Mouse (Mus musculus): ENCODE results near the gene Gm2a. TPM values are rescaled to one million over a fixed set of nuclear protein-coding genes. Genes with fewer than 3 reads are reported as not detected.
A peak's percentile ranks its signal among the peaks of the same experiment; 100 is the strongest.

Gm2a gene
- polyA plus RNA-seq, 2 experiments: 12.2 to 34.6 TPM

- Histone ChIP-seq H3K27me3 (ENCODE audit: control insufficient read depth, insufficient read depth, low read length) (no peaks in the 10 kb centered on the region), H3K27ac (replicated peaks; ENCODE audit: low read depth, low read length) (peak overlapping the region; percentile 58), H3K4me2 (replicated peaks; ENCODE audit: low read depth, low read length, severe bottlenecking) (peak overlapping the region; percentile 58), H3K9ac (ENCODE audit: low read depth, low read length, severe bottlenecking) (peak overlapping the region; percentile 29; the same call in 1 of the 2 replicates), H3K9me3 (ENCODE audit: control insufficient read depth, low read length) (no peaks in the 10 kb centered on the region), H3K36me3 (ENCODE audit: control insufficient read depth, insufficient read depth, low read length) (no peaks in the 10 kb centered on the region), H3K4me3 (replicated peaks; ENCODE audit: low read length) (peak overlapping the region; percentile 53), H3K4me1 (ENCODE audit: control insufficient read depth, insufficient read depth, low read length) (no peaks in the 10 kb centered on the region)
- peak; percentile 30 for DNase-seq (ENCODE audit: low spot score)
- no peak for ATAC-seq (ENCODE audit: low FRiP score, low read depth)
- no peak for TF ChIP-seq POLR2A (IDR thresholded peaks at IDR 0.05; ENCODE audit: borderline replicate concordance, extremely low read depth, insufficient read depth, insufficient read length)
- 32% methylated on average over 11 of the region's 11 CpGs for WGBS
Measured at GRCm38 (mm10) chr11:55096731-55097462, 1.0 kb upstream of the Gm2a start.

GRCm38 (mm10) chr11:55098189-55098915 lies 437 bp downstream of the Gm2a start:
- DNase-seq (ENCODE audit: low spot score) (no peak), ATAC-seq (ENCODE audit: low FRiP score, low read depth) (no peak)
- Histone ChIP-seq H3K9me3 (ENCODE audit: control insufficient read depth, low read length) (no peaks in the 10 kb centered on the region), H3K4me3 (replicated peaks; ENCODE audit: low read length) (peak overlapping the region; percentile 53), H3K4me1 (ENCODE audit: control insufficient read depth, insufficient read depth, low read length) (no peaks in the 10 kb centered on the region), H3K36me3 (ENCODE audit: control insufficient read depth, insufficient read depth, low read length) (no peaks in the 10 kb centered on the region), H3K4me2 (replicated peaks; ENCODE audit: low read depth, low read length, severe bottlenecking) (peak overlapping the region; percentile 58), H3K9ac (ENCODE audit: low read depth, low read length, severe bottlenecking) (peak overlapping the region; percentile 62), H3K27ac (replicated peaks; ENCODE audit: low read depth, low read length) (no peak overlapping the region), H3K27me3 (ENCODE audit: control insufficient read depth, insufficient read depth, low read length) (no peaks in the 10 kb centered on the region)
- WGBS: 15% methylated on average over 24 of the region's 24 CpGs
- TF ChIP-seq POLR2A (IDR thresholded peaks at IDR 0.05; ENCODE audit: borderline replicate concordance, extremely low read depth, insufficient read depth, insufficient read length): no peak

GRCm38 (mm10) chr11:55099019-55099771 lies 1.3 kb downstream of the Gm2a start:
- Histone ChIP-seq H3K4me1 (ENCODE audit: control insufficient read depth, insufficient read depth, low read length) (no peaks in the 10 kb centered on the region), H3K9ac (ENCODE audit: low read depth, low read length, severe bottlenecking) (no peak overlapping the region), H3K27me3 (ENCODE audit: control insufficient read depth, insufficient read depth, low read length) (no peaks in the 10 kb centered on the region), H3K9me3 (ENCODE audit: control insufficient read depth, low read length) (no peaks in the 10 kb centered on the region), H3K27ac (replicated peaks; ENCODE audit: low read depth, low read length) (no peak overlapping the region), H3K4me3 (replicated peaks; ENCODE audit: low read length) (no peak overlapping the region), H3K36me3 (ENCODE audit: control insufficient read depth, insufficient read depth, low read length) (no peaks in the 10 kb centered on the region), H3K4me2 (replicated peaks; ENCODE audit: low read depth, low read length, severe bottlenecking) (no peak overlapping the region)
- no peak for TF ChIP-seq POLR2A (IDR thresholded peaks at IDR 0.05; ENCODE audit: borderline replicate concordance, extremely low read depth, insufficient read depth, insufficient read length)
- WGBS: 96% methylated on average over 8 of the region's 8 CpGs
- no peak for DNase-seq (ENCODE audit: low spot score)
- ATAC-seq (ENCODE audit: low FRiP score, low read depth): no peak

GRCm38 (mm10) chr11:55099868-55100267 lies 2.0 kb downstream of the Gm2a start:
- H3K4me2 ChIP-seq (replicated peaks; ENCODE audit: low read depth, low read length, severe bottlenecking): no peak overlapping the region
- H3K27ac ChIP-seq (replicated peaks; ENCODE audit: low read depth, low read length): no peak overlapping the region
- WGBS: 54% methylated on average over 4 of the region's 4 CpGs

GRCm38 (mm10) chr11:55102015-55102414 lies 4.1 kb downstream of the Gm2a start:
- Histone ChIP-seq H3K27ac (replicated peaks; ENCODE audit: low read depth, low read length) (no peak overlapping the region), H3K9ac (ENCODE audit: low read depth, low read length, severe bottlenecking) (no peak overlapping the region), H3K9me3 (ENCODE audit: control insufficient read depth, low read length) (no peaks in the 10 kb centered on the region), H3K4me2 (replicated peaks; ENCODE audit: low read depth, low read length, severe bottlenecking) (no peak overlapping the region), H3K4me1 (ENCODE audit: control insufficient read depth, insufficient read depth, low read length) (no peaks in the 10 kb centered on the region), H3K4me3 (replicated peaks; ENCODE audit: low read length) (no peak overlapping the region), H3K27me3 (ENCODE audit: control insufficient read depth, insufficient read depth, low read length) (no peaks in the 10 kb centered on the region), H3K36me3 (ENCODE audit: control insufficient read depth, insufficient read depth, low read length) (no peaks in the 10 kb centered on the region)
- WGBS: 82% methylated on average over 3 of the region's 3 CpGs
- no peak for DNase-seq (ENCODE audit: low spot score)
- TF ChIP-seq POLR2A (IDR thresholded peaks at IDR 0.05; ENCODE audit: borderline replicate concordance, extremely low read depth, insufficient read depth, insufficient read length): no peak
- ATAC-seq (ENCODE audit: low FRiP score, low read depth): no peak

More at GRCm38 (mm10) chr11:55099868-55100267, 2.0 kb downstream of the Gm2a start:
- Histone ChIP-seq H3K9ac (ENCODE audit: low read depth, low read length, severe bottlenecking) (no peak overlapping the region), H3K27me3 (ENCODE audit: control insufficient read depth, insufficient read depth, low read length) (no peaks in the 10 kb centered on the region), H3K4me3 (replicated peaks; ENCODE audit: low read length) (no peak overlapping the region), H3K4me1 (ENCODE audit: control insufficient read depth, insufficient read depth, low read length) (no peaks in the 10 kb centered on the region), H3K36me3 (ENCODE audit: control insufficient read depth, insufficient read depth, low read length) (no peaks in the 10 kb centered on the region), H3K9me3 (ENCODE audit: control insufficient read depth, low read length) (no peaks in the 10 kb centered on the region)
- DNase-seq (ENCODE audit: low spot score) (no peak), ATAC-seq (ENCODE audit: low FRiP score, low read depth) (no peak)
- TF ChIP-seq POLR2A (IDR thresholded peaks at IDR 0.05; ENCODE audit: borderline replicate concordance, extremely low read depth, insufficient read depth, insufficient read length): no peak
